ENCODE assay signal across 22 mouse cellular contexts in genomic region chr2:4950986-4951385, GRCm38 (mm10). TPM values are rescaled to one million over a fixed set of nuclear protein-coding genes. Genes with fewer than 3 reads are reported as not detected.
DNase-seq lines count a peak whose midpoint lies in the region; ATAC-seq and TF ChIP-seq lines count a peak whose summit lies in the region.
"Had no signal": no experiment of that assay in that cellular context is flagged by ENCODE, and none has a peak within 500 bp of the region (broad histone marks: within the 10 kb centered on the region; RNA-seq: fewer than 3 reads in every experiment).

No protein-coding gene starts in this region.

- H3K9me3 ChIP-seq in heart, embryonic 12.5 days (replicated peaks): peaks cover 13% of the 10 kb centered on the region; the same call in 1 of the 2 replicates
- H3K9me3 ChIP-seq: embryonic facial prominence, embryonic 10.5 days; forebrain, embryonic 15.5 days; G1E had no signal

- no peak for TF ChIP-seq POLR2A in myocyte (IDR thresholded peaks at IDR 0.05; ENCODE audit: insufficient read length, low read depth)

- no peaks in the 10 kb centered on the region for H3K4me1 ChIP-seq in heart, embryonic 12.5 days (replicated peaks)
- H3K4me1 ChIP-seq: embryonic facial prominence, embryonic 10.5 days; embryonic facial prominence, embryonic 12.5 days; forebrain, embryonic 13.5 days; forebrain, embryonic 15.5 days had no signal

- H3K9ac ChIP-seq in heart, embryonic 12.5 days: no peak overlapping the region
- H3K9ac ChIP-seq: embryonic facial prominence, embryonic 12.5 days; forebrain, embryonic 13.5 days; forebrain, embryonic 15.5 days; forebrain, postnatal 0 days had no signal

- H3K36me3 ChIP-seq in heart, embryonic 12.5 days: no peaks in the 10 kb centered on the region
- no peaks in the 10 kb centered on the region for H3K36me3 ChIP-seq in myocyte (ENCODE audit: control insufficient read depth, insufficient read depth)
- H3K36me3 ChIP-seq: embryonic facial prominence, embryonic 10.5 days; embryonic facial prominence, embryonic 12.5 days; forebrain, embryonic 15.5 days; G1E had no signal

- no peak overlapping the region for H3ac ChIP-seq in myocyte (ENCODE audit: control insufficient read depth, insufficient read length)

- WGBS in heart, embryonic 12.5 days: 83% methylated on average over 2 of the region's 2 CpGs

- no peak overlapping the region for H3K4me2 ChIP-seq in heart, embryonic 12.5 days
- H3K4me2 ChIP-seq in myocyte (ENCODE audit: low read depth): no peak overlapping the region
- H3K4me2 ChIP-seq: embryonic facial prominence, embryonic 12.5 days; forebrain, embryonic 13.5 days; forebrain, embryonic 15.5 days had no signal

- peak; percentile 40 for DNase-seq in heart, adult 11 months
- peak; percentile 55 for DNase-seq in A20 (ENCODE audit: low read depth, low spot score)
- DNase-seq in gastrocnemius, postnatal 36 days: no peak
- DNase-seq in adrenal gland, adult (ENCODE audit: inconsistent age in 2 of 2, low spot score in 1 of 2): no peak
- DNase-seq: adrenal gland, adult 2 months; adrenal gland, postnatal 10 days; adrenal gland, postnatal 36 days; cerebellum, adult 11-12 months; cerebellum, adult 2 months; cerebellum, adult 9-10 months; cerebellum, postnatal 10 days; cerebellum, postnatal 25 days; forebrain, postnatal 0 days had no signal

- intact Hi-C loops in gastrocnemius, postnatal 36 days (cut with DNase I): no loop called here

- H3K27ac ChIP-seq in heart, embryonic 12.5 days (ENCODE audit: poor library complexity, severe bottlenecking): no peak overlapping the region
- H3K27ac ChIP-seq: embryonic facial prominence, embryonic 10.5 days; embryonic facial prominence, embryonic 12.5 days; forebrain, embryonic 13.5 days; forebrain, embryonic 15.5 days had no signal

- H3K79me2 ChIP-seq in myocyte (ENCODE audit: control insufficient read depth, insufficient read depth): no peaks in the 10 kb centered on the region

- H3K4me3 ChIP-seq in heart, embryonic 12.5 days: no peak overlapping the region
- no peak overlapping the region for H3K4me3 ChIP-seq in myocyte
- H3K4me3 ChIP-seq: embryonic facial prominence, embryonic 10.5 days; embryonic facial prominence, embryonic 12.5 days; forebrain, embryonic 13.5 days; forebrain, embryonic 15.5 days had no signal

- ATAC-seq in heart, embryonic 12.5 days (ENCODE audit: insufficient number of reproducible peaks, low FRiP score): no peak
- ATAC-seq: activated CD4-positive, CD25-positive, alpha-beta regulatory T cell, adult 4 months; forebrain, embryonic 13.5 days; forebrain, embryonic 15.5 days; forebrain, postnatal 0 days; Patski had no signal

- no peaks in the 10 kb centered on the region for H3K27me3 ChIP-seq in heart, embryonic 12.5 days (replicated peaks)
- no peaks in the 10 kb centered on the region for H3K27me3 ChIP-seq in myocyte (ENCODE audit: control insufficient read depth, insufficient read depth, insufficient read length)
- H3K27me3 ChIP-seq: embryonic facial prominence, embryonic 12.5 days; forebrain, embryonic 13.5 days; forebrain, embryonic 15.5 days; Patski had no signal

TF ChIP-seq in myocyte, 11 proteins besides CTCF, POLR2A, EP300 and RAD21:
- TF ChIP-seq MYOG (IDR thresholded peaks at IDR 0.05; ENCODE audit: control insufficient read depth in 1 of 3, insufficient read depth in 1 of 3, insufficient read length in 2 of 3, low read depth in 2 of 3) (peak in 2 of 3 experiments; percentile 65 to 72), MYOD1 (IDR thresholded peaks at IDR 0.05; ENCODE audit: control insufficient read depth in 1 of 3, insufficient read length in 2 of 3, low read depth in 2 of 3) (peak in 1 of 3 experiments; percentile 32), SRF (IDR thresholded peaks at IDR 0.05; ENCODE audit: control insufficient read depth, insufficient read length, low read depth) (no peak), CEBPB (IDR thresholded peaks at IDR 0.05; ENCODE audit: insufficient read depth, poor library complexity, severe bottlenecking) (no peak), MAX (IDR thresholded peaks at IDR 0.05; ENCODE audit: low read depth) (no peak), TCF3 (IDR thresholded peaks at IDR 0.05; ENCODE audit: insufficient read length, low read depth) (peak; percentile 54), TCF12 (IDR thresholded peaks at IDR 0.05; ENCODE audit: insufficient read depth, poor library complexity, severe bottlenecking) (no peak)

RNA-seq across cellular contexts. Expression of gene Ucma, which starts 24.9 kb away (rescaled TPM):
- not detected in 2 replicates for polyA plus RNA-seq in heart, embryonic 12.5 days (2016; fragmentation: Nextera tagmentation; extraction: Ambion mirVana)
- polyA plus RNA-seq in myocyte (2012; fragmentation: generic; extraction: Trizol): 0.22 TPM
- total RNA-seq in gastrocnemius, postnatal 36 days (2021): not detected
- total RNA-seq: adrenal gland, adult 2 months; adrenal gland, postnatal 10 days; adrenal gland, postnatal 36 days; forebrain, postnatal 0 days; G1E had no signal
- polyA plus RNA-seq: activated CD4-positive, CD25-positive, alpha-beta regulatory T cell, adult 4 months; adrenal gland, adult 2 months; embryonic facial prominence, embryonic 12.5 days; forebrain, embryonic 15.5 days; G1E; Patski had no signal

RNA-seq across cellular contexts. Expression of gene Phyh, which starts 32.2 kb away (rescaled TPM):
- 132 and 140 TPM in 2 replicates for polyA plus RNA-seq in heart, embryonic 12.5 days (2016; fragmentation: Nextera tagmentation; extraction: Ambion mirVana)
- 14.5 TPM for polyA plus RNA-seq in myocyte (2012; fragmentation: generic; extraction: Trizol)
- 100 to 1,000 TPM; 175 to 183 TPM for total RNA-seq in gastrocnemius, postnatal 36 days (2021)

Comparison
In these comparisons a context has a peak if more than half of its experiments do, and no peak if none do; other contexts are left out.
1. DNase-seq: peak in heart, adult 11 months (single experiment) and A20 (single experiment); none in gastrocnemius, postnatal 36 days (0 of 2) and adrenal gland, adult (0 of 2).